Mouse (Mus musculus) c-Kit-positive CD71-positive TER-119-negative erythroid progenitor cells, embryonic 14.5 days (primary cell): Measurements from ENCODE around the gene Gm7271.

Experiments
- DNase-seq: peaks from one replicate; pipeline ENCODE4 v3.0.0-alpha.2; 2013; ENCODE audit warnings: low read depth

Gene Gm7271

GRCm38 (mm10) chr5:76483811-76484210, at the start of gene Gm7271:
Gene Gm7271, plus strand, starts transcription at chr5:76484040.
- no peak for DNase-seq

DNA sequence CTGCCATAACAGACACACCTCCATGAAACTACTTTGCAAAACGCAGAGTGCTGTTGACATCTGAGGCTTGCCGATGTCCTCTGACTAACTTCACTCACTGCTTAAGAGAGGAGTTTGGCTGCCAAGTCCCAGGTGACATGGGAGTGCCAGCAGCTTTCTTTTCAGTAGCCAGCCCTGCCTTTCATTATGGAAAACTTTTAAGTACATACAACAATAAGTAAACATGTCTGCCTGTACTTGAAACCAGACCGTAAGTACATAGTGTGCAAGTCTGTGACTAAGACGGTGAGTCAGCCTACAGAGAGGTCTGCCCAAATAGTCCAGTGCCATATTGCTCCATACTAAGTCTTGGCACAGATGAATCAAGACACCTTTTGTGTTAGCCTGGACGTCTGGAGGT, 46.7 kb upstream of the Gm7271 start:
- no peak for DNase-seq

DNA sequence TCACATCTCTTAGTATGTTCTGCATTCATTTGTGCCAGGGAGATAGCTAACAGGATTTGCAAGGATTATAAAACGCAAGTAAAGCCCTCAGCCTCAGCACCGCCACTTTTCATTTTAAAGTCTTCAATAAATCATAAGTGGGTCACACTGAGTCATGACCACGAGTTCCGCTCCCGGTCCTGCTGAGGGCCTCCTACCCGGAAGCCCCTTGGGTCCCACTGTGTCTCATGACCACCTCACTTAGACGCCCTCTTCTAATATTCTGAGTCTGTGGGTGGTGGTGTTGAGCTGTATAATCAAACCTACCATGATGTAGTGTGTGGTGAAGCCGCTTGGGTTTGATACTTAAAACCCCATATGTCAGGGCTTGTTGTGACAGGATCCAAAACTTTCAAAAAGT, 46.1 kb upstream of the Gm7271 start:
- DNase-seq: no peak

DNA sequence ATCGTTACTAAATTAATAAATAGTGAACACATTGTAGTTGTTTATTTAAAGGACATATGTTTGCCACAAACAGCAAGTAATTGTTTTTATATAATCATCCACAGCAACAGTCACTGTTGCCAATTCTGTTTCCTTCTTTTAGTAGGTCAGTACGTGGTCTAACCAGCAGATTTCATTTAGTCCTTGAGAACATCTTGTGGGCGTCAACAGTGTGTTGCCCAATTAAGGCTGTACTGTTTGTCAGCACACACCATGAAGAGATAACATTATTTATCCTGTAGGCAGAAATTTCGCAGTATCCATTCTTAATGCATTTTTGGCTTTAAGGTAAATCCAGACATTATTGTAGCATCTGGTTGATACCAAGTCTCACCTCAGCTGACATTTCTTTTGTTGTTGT, 42.4 kb upstream of the Gm7271 start:
- DNase-seq: no peak

GRCm38 (mm10) chr5:76474931-76475330, 8.9 kb upstream of the Gm7271 start:
- DNase-seq: no peak

DNA sequence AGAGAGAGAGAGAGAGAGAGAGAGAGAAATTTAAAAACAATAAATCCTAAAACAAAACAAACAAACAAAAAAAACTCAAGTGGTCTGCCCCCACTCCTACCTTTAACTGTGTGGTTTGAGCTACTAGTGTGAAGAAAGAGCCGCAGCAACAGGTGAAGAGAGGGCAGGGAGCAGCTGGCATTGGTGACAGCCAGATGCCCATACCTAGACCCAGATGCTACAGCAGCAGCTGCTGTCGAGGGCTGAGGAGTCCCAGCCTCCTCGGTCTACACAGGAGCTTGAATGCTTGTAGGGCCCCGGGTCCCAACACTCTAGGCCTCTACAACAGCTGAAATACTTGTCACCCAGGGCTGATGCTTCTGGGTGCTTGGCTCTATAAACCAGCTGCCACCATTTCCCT, 7.0 kb upstream of the Gm7271 start:
- no peak for DNase-seq

DNA sequence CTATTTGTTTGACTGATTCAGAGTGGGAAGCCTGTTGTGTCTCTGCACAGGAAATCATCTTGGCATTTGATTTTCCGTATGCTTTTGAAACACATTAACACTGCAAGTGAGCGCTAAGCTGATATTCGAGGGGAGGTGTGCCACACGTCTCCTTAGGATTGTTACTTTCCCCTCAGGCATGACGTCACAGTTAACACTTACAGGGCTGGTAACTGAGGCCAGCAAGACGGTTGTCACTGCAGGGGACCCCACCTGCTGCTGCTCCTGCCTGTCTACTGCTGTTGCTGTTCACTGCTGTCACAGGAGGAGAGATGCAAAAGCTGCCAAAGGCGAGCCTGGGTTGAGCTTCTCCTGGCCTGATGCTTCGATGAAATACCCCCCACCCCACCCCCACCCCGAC, 6.1 kb upstream of the Gm7271 start:
- no peak for DNase-seq

- no peak for DNase-seq
Observed at GRCm38 (mm10) chr5:76495126-76495525, 11.3 kb downstream of the Gm7271 start.

- no peak for DNase-seq
Observed at GRCm38 (mm10) chr5:76522446-76522845, 38.6 kb downstream of the Gm7271 start.

- no peak for DNase-seq
Observed at GRCm38 (mm10) chr5:76524623-76525022, 40.8 kb downstream of the Gm7271 start.

GRCm38 (mm10) chr5:76525066-76525465, 41.2 kb downstream of the Gm7271 start:
- DNase-seq: no peak

- no peak for DNase-seq
Observed at GRCm38 (mm10) chr5:76525829-76526228, 42.0 kb downstream of the Gm7271 start.

- peak; percentile 91 for DNase-seq
Observed at GRCm38 (mm10) chr5:76529040-76529703, 45.3 kb downstream of the Gm7271 start, which contains the start of gene Exoc1. Gene Exoc1, plus strand, starts transcription at chr5:76529311.

DNA sequence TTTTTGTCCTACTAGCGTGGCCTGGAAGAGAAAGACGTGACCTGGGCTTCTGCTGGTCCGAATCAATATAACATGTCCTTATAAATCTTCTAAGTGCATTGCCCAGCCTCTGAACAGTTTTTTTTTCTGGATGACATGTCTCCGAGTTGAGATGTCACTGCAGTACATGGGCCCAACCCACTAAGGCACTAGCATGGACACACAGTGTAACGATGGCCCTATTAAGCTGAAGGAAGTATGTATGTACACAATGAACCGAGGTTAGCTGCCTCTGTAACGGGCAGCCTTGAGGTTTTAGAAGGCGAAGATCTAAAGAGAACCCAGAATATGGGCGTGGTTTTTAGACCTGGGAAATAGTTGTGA, 45.8 kb downstream of the Gm7271 start:
- no peak for DNase-seq

GRCm38 (mm10) chr5:76533186-76533585, 49.3 kb downstream of the Gm7271 start:
- DNase-seq: no peak

- no peak for DNase-seq
Observed at GRCm38 (mm10) chr5:76536231-76536630, 52.4 kb downstream of the Gm7271 start.

- no peak for DNase-seq
Observed at GRCm38 (mm10) chr5:76537578-76537977, 53.7 kb downstream of the Gm7271 start.

GRCm38 (mm10) chr5:76540181-76540580, 56.3 kb downstream of the Gm7271 start:
- DNase-seq: no peak

GRCm38 (mm10) chr5:76540842-76541241, 57.0 kb downstream of the Gm7271 start:
- no peak for DNase-seq

DNA sequence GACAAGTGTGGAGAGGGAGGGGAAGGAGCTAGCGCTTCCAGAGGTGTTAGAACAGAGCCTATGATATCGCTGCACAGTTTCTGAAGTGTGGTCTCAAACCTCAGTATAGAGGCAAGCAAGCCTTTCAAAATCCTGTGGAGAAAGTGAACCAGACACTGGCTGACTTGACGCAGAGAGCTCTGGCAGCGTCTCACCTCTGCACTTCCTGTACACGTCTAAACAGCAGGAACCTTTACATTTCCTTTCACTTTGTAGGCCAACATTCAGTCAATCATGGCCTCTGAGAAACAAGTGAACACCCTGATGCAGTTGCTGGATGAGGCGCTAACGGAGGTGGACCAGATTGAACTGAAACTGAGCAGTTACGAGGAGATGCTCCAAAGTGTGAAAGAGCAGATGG, 59.4 kb downstream of the Gm7271 start:
- no peak for DNase-seq

- no peak for DNase-seq
Observed at GRCm38 (mm10) chr5:76550426-76550825, 66.6 kb downstream of the Gm7271 start.

GRCm38 (mm10) chr5:76565321-76565720, 81.5 kb downstream of the Gm7271 start:
- peak; percentile 55 for DNase-seq
